Mouse (Mus musculus) forebrain, postnatal 0 days (tissue): ENCODE data around the gene Hydin. TPM values are rescaled to one million over a fixed set of nuclear protein-coding genes. Genes with fewer than 3 reads are reported as not detected.

Experiments used
- ATAC-seq: fragments of 200-750 bp; cut with Nextera tagmentation; 2 replicates; pipeline ENCODE4 v1.8.0; 2017; ENCODE audit warnings: mild to moderate bottlenecking, moderate library complexity
- DNase-seq: peaks from one replicate; pipeline ENCODE4 v3.0.0-alpha.2; 2015
- H3K27ac ChIP-seq: fragments of 300-500 bp; sonication (generic); 2 replicates; pipeline ENCODE4 v1.5.1; 2014; ENCODE audit warnings: low read depth, mild to moderate bottlenecking, antibody characterized with exemption, low read length, moderate library complexity, mixed read lengths
- H3K27me3 ChIP-seq: fragments of 300-500 bp; sonication (generic); 2 replicates; pipeline ENCODE4 v1.6.1; 2014; ENCODE audit warnings: mild to moderate bottlenecking, low read length, mixed read lengths; ENCODE audit not compliant: insufficient read depth
- H3K36me3 ChIP-seq: fragments of 300-500 bp; sonication (generic); 2 replicates; pipeline ENCODE4 v1.6.1; 2014; ENCODE audit warnings: mild to moderate bottlenecking, moderate library complexity; ENCODE audit not compliant: insufficient read depth
- H3K4me1 ChIP-seq: fragments of 300-500 bp; sonication (generic); 2 replicates; pipeline ENCODE4 v1.6.1; 2014; ENCODE audit warnings: antibody characterized with exemption; ENCODE audit not compliant: insufficient read depth
- H3K4me2 ChIP-seq: fragments of 300-500 bp; sonication (generic); 2 replicates; pipeline ENCODE4 v1.6.1; 2014; ENCODE audit warnings: low read depth, mild to moderate bottlenecking, moderate library complexity
- H3K4me3 ChIP-seq: fragments of 300-500 bp; sonication (generic); 2 replicates; pipeline ENCODE4 v1.5.1; 2014; ENCODE audit warnings: low read depth, low read length, mixed read lengths
- H3K9ac ChIP-seq: fragments of 300-500 bp; sonication (generic); 2 replicates; pipeline ENCODE4 v1.6.1; 2014; ENCODE audit warnings: mild to moderate bottlenecking
- H3K9me3 ChIP-seq: fragments of 300-500 bp; sonication (generic); 2 replicates; pipeline ENCODE4 v1.6.1; 2016; ENCODE audit warnings: low read length
- CTCF ChIP-seq: sonication (generic); IDR thresholded peaks from 2 replicates; pipeline ENCODE4 v1.5.1; 2016; ENCODE audit warnings: antibody characterized with exemption, control low read depth, low read depth
- WGBS: fragments of 180-500 bp; shearing (Covaris S2); extraction: QIAGEN DNeasy Blood & Tissue Kit; methylation state at CpG from one replicate; pipeline ENCODE4 v1.1.7; 2014; 5-methylcytosine and 5-hydroxymethylcytosine counted together
- polyA plus RNA-seq: library from polyadenylated mRNA; unstranded; fragments of >200 nt; fragmentation: Nextera tagmentation; extraction: Ambion mirVana; gene quantifications from 2 replicates; pipeline ENCODE4 v1.2.1, GENCODE M21; 2015
- total RNA-seq: library from RNA; depleted of rRNA; stranded (reverse); fragments of >200 nt; gene quantifications from 2 replicates; pipeline ENCODE4 v1.2.3, GENCODE M21; 2014

The Hydin gene
- total and polyA plus RNA-seq, 2 experiments from 2014 or later: 0.63 to 1.0 TPM

GRCm38 (mm10) chr8:110333376-110333775 lies 66.6 kb downstream of the Hydin start:
- no peak for ATAC-seq
- H3K36me3 ChIP-seq: no peaks in the 10 kb centered on the region
- H3K27me3 ChIP-seq: no peaks in the 10 kb centered on the region
- 52% methylated on average over 7 of the region's 7 CpGs for WGBS
- H3K9me3 ChIP-seq: no peaks in the 10 kb centered on the region
- DNase-seq: no peak
- H3K27ac ChIP-seq: no peak overlapping the region
- H3K4me3 ChIP-seq: no peak overlapping the region
- no peaks in the 10 kb centered on the region for H3K4me1 ChIP-seq
- TF ChIP-seq CTCF: no peak
- no peak overlapping the region for H3K4me2 ChIP-seq
- no peak overlapping the region for H3K9ac ChIP-seq

GRCm38 (mm10) chr8:110339447-110339846 lies 72.7 kb downstream of the Hydin start:
- no peaks in the 10 kb centered on the region for H3K9me3 ChIP-seq
- no peak overlapping the region for H3K4me3 ChIP-seq
- no peak overlapping the region for H3K27ac ChIP-seq
- no peak overlapping the region for H3K4me2 ChIP-seq
- TF ChIP-seq CTCF: no peak
- no peak for ATAC-seq
- 74% methylated on average over 2 of the region's 2 CpGs for WGBS
- H3K36me3 ChIP-seq: no peaks in the 10 kb centered on the region
- H3K4me1 ChIP-seq: no peaks in the 10 kb centered on the region
- DNase-seq: no peak
- H3K27me3 ChIP-seq: no peaks in the 10 kb centered on the region
- H3K9ac ChIP-seq: no peak overlapping the region

GRCm38 (mm10) chr8:110340090-110340703 lies 73.4 kb downstream of the Hydin start:
- ATAC-seq (no peak), DNase-seq (no peak)
- no peak overlapping the region for H3K4me2 ChIP-seq
- H3K27ac ChIP-seq: no peak overlapping the region
- no peaks in the 10 kb centered on the region for H3K9me3 ChIP-seq
- no peak for TF ChIP-seq CTCF
- 88% methylated on average over 12 of the region's 12 CpGs for WGBS
- H3K9ac ChIP-seq: no peak overlapping the region
- no peaks in the 10 kb centered on the region for H3K36me3 ChIP-seq
- no peaks in the 10 kb centered on the region for H3K4me1 ChIP-seq
- no peaks in the 10 kb centered on the region for H3K27me3 ChIP-seq
- H3K4me3 ChIP-seq: no peak overlapping the region

GRCm38 (mm10) chr8:110345697-110346394 lies 79.1 kb downstream of the Hydin start:
- 85% methylated on average over 12 of the region's 12 CpGs for WGBS
- no peaks in the 10 kb centered on the region for H3K9me3 ChIP-seq

GRCm38 (mm10) chr8:110346915-110347314 lies 80.1 kb downstream of the Hydin start:
- H3K4me1 ChIP-seq: no peaks in the 10 kb centered on the region
- H3K9ac ChIP-seq: no peak overlapping the region
- 100% methylated on average over 1 of the region's 1 CpGs for WGBS
- no peak overlapping the region for H3K4me3 ChIP-seq
- DNase-seq: no peak
- H3K9me3 ChIP-seq: no peaks in the 10 kb centered on the region
- no peaks in the 10 kb centered on the region for H3K27me3 ChIP-seq
- H3K4me2 ChIP-seq: no peak overlapping the region
- no peak overlapping the region for H3K27ac ChIP-seq
- H3K36me3 ChIP-seq: no peaks in the 10 kb centered on the region
- no peak for ATAC-seq
- no peak for TF ChIP-seq CTCF

More at GRCm38 (mm10) chr8:110345697-110346394, 79.1 kb downstream of the Hydin start:
- ATAC-seq: no peak
- TF ChIP-seq CTCF: no peak
- Histone ChIP-seq H3K4me1 (no peaks in the 10 kb centered on the region), H3K27ac (no peak overlapping the region), H3K4me3 (no peak overlapping the region), H3K36me3 (no peaks in the 10 kb centered on the region), H3K27me3 (no peaks in the 10 kb centered on the region), H3K4me2 (no peak overlapping the region), H3K9ac (no peak overlapping the region)
- no peak for DNase-seq

GRCm38 (mm10) chr8:110350725-110351124 lies 83.9 kb downstream of the Hydin start:
- H3K9me3 ChIP-seq: no peaks in the 10 kb centered on the region
- no peak overlapping the region for H3K4me2 ChIP-seq
- no peak for TF ChIP-seq CTCF
- WGBS: 81% methylated on average over 3 of the region's 3 CpGs
- H3K36me3 ChIP-seq: no peaks in the 10 kb centered on the region
- no peaks in the 10 kb centered on the region for H3K27me3 ChIP-seq
- no peaks in the 10 kb centered on the region for H3K4me1 ChIP-seq
- H3K27ac ChIP-seq: no peak overlapping the region
- H3K4me3 ChIP-seq: no peak overlapping the region
- no peak overlapping the region for H3K9ac ChIP-seq
- no peak for ATAC-seq
- no peak for DNase-seq

GRCm38 (mm10) chr8:110351909-110352308 lies 85.1 kb downstream of the Hydin start:
- TF ChIP-seq CTCF: no peak
- WGBS: 81% methylated on average over 5 of the region's 5 CpGs
- Histone ChIP-seq H3K4me2 (no peak overlapping the region), H3K9me3 (no peaks in the 10 kb centered on the region), H3K36me3 (no peaks in the 10 kb centered on the region), H3K27ac (no peak overlapping the region), H3K27me3 (no peaks in the 10 kb centered on the region), H3K4me3 (no peak overlapping the region), H3K9ac (no peak overlapping the region), H3K4me1 (no peaks in the 10 kb centered on the region)
- ATAC-seq (no peak), DNase-seq (no peak)
